Mouse (Mus musculus): ENCODE results near the gene Fancl. TPM values are rescaled to one million over a fixed set of nuclear protein-coding genes. Genes with fewer than 3 reads are reported as not detected.

Fancl gene
- total RNA-seq, 2 experiments from 2014 or later = 7.0 to 7.5 TPM

DNA sequence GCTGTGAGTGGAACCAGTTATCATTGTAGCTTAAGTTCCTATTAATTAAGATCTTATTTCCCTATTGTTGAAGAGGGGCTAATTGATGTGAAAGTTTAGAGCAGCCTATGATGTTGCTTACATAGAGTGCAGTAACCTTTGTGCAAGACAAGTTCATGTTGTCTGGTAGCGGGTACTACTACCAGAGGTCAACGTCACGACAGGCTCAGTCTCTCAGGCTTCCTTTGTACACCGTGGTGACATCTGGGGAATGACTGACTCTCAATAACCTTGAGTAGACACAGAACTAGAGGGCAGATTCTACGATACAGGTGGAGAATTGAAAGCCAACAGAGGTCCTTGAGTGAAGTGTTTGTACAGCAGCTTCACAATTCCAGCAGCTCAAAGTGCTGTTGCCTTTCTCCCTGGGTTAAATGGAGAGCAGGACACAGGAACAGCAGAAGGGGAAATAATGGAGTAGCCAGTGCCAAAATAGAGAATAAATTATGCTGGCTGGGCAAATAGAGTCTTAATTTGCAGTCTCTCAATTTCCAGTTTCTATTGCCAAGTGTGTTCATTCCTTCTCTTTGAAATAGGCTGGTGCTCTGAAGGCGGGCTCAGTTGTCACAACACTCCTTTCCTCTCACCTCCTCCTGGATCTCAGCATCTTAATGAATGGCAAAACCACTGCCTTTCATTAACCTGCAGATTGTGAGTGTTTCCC is 91.3 kb downstream of the Fancl start:
- DNase-seq (ENCODE audit: low spot score) = no peak
- intact Hi-C loops (cut with DNase I) = no loop called here

GRCm38 (mm10) chr11:26481691-26482242 is 95.8 kb downstream of the Fancl start:
- intact Hi-C loops (cut with DNase I) = no loop called here
- no peak for DNase-seq (ENCODE audit: low spot score)

GRCm38 (mm10) chr11:26489761-26490466 is 104.0 kb downstream of the Fancl start:
- intact Hi-C loops (cut with DNase I) = loop anchor here (10.0 kb wide), 1 partner anchor 285 kb away; no protein-coding TSS in a partner anchor

DNA sequence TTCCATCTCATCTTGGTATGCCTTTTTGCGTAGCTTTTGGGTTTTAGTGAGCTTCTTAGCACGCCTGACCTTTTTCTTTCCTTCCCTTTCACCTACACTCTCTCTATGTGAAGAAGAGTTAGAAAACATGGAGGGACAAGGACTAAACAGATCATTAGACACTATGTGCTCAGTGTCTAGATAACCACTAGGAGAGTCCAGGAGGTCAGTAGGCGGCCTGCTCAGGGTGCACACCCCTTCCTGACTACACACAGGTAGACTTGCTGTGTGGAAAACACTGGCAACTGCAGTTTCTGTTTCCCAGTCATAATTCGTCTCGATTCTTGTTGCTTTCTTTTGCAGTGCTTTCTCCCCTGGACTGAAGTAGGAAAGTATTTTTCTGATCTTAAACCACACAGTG is 110.0 kb downstream of the Fancl start:
- intact Hi-C loops (cut with DNase I) = loop anchor here (10.0 kb wide), 1 partner anchor 291 kb away; no protein-coding TSS in a partner anchor

More at GRCm38 (mm10) chr11:26489761-26490466, 104.0 kb downstream of the Fancl start:
- DNase-seq (ENCODE audit: low spot score) = peak; percentile 33

DNA sequence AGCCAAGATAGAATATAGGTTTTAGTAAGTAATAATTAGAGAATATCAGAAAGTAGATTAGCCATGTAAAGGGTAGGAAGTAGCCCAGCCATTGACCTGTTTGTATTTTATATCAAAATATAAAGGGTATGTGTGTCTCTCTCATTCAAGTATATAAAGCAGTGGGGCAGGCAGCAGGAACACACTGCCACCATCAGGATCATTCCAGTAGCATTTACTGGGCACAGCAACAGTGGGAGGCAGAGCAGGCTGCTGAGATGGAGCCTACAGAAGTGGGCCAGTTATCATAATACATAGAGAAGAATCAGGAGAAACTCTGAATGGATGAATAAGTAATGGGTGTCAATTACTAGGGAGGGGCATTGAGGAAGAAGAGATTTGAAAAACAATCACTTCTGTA is 127.7 kb downstream of the Fancl start:
- intact Hi-C loops (cut with DNase I) = no loop called here
- no peak for DNase-seq (ENCODE audit: low spot score)

More for the DNA sequence above, 110.0 kb downstream of the Fancl start:
- DNase-seq (ENCODE audit: low spot score) = no peak

DNA sequence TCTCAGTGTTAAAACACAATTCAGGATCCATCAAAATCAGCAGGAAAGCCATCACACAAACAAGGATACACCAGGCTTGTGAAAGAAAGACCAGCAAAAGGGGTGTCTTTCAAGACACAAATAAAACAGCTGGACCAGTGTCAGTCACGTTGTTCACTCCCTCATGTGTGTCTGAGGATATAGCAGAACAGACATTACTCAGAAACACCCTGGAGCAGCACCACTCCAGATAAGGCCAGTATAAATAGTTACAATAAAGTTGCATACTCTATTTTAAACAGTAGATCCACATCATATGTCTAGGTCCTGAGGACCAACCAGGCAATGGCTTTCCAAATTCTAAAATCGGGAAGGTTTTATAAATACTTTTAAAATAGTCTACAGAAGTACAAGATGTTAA is 130.2 kb downstream of the Fancl start:
- no peak for DNase-seq (ENCODE audit: low spot score)
- intact Hi-C loops (cut with DNase I) = no loop called here

DNA sequence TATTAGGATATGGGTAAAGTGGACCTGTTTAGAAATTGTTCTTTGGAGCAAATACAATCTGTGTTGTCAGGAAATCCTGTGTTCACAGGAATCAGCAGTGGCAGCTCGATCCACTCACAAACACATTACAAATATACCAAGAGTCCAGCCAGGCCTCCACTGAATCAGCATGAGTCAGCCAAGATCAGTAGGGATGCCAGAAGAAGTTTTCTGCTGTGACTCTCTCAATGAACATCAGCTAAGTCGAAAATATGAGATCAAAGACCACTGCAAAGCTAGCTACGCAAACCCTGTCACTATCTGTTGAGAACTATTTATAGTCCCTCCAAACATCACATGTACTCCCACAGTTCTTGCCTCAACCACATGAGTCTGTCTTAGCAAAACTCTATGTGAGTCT is 133.1 kb downstream of the Fancl start:
- no peak for DNase-seq (ENCODE audit: low spot score)
- intact Hi-C loops (cut with DNase I) = no loop called here

Other genes starting within 250 kb of the Fancl start
- not detected for gene 5730522E02Rik, start 175.4 kb upstream of the Fancl start, total RNA-seq (2021)
- not detected for gene Gm6899, start 207.1 kb downstream of the Fancl start, total RNA-seq (2021)
- gene Vrk2, start 207.9 kb downstream of the Fancl start, total RNA-seq (2021) = 1 to 10 TPM; 4.7 to 6.1 TPM